Mouse (Mus musculus) lung, embryonic 14.5 days (tissue): ENCODE data around the gene Aco2. TPM values are rescaled to one million over a fixed set of nuclear protein-coding genes. Genes with fewer than 3 reads are reported as not detected.

Experiments
- ATAC-seq: fragments of 200-750 bp; cut with Nextera tagmentation; 2 replicates; pipeline ENCODE4 v1.8.0; 2017; ENCODE audit warnings: mild to moderate bottlenecking, moderate TSS enrichment, moderate library complexity; ENCODE audit not compliant: insufficient read depth
- DNase-seq: peaks from one replicate; pipeline ENCODE4 v3.0.0-alpha.2; 2015
- H3K27ac ChIP-seq: fragments of 300-500 bp; sonication (generic); 2 replicates; pipeline ENCODE4 v1.5.1; 2014; ENCODE audit warnings: low read depth, mild to moderate bottlenecking, moderate library complexity
- H3K27me3 ChIP-seq: fragments of 300-500 bp; sonication (generic); 2 replicates; pipeline ENCODE4 v1.6.1; 2014; ENCODE audit warnings: low read length, control low read depth; ENCODE audit not compliant: insufficient read depth
- H3K36me3 ChIP-seq: fragments of 300-500 bp; sonication (generic); 2 replicates; pipeline ENCODE4 v1.6.1; 2014; ENCODE audit warnings: control low read depth; ENCODE audit not compliant: insufficient read depth
- H3K4me1 ChIP-seq: fragments of 300-500 bp; sonication (generic); 2 replicates; pipeline ENCODE4 v1.6.1; 2014; ENCODE audit warnings: antibody characterized with exemption, control low read depth; ENCODE audit not compliant: insufficient read depth
- H3K4me2 ChIP-seq: fragments of 300-500 bp; sonication (generic); 2 replicates; pipeline ENCODE4 v1.6.1; 2014; ENCODE audit warnings: mild to moderate bottlenecking
- H3K4me3 ChIP-seq: fragments of 300-500 bp; sonication (generic); 2 replicates; pipeline ENCODE4 v1.5.1; 2014; ENCODE audit warnings: low read depth, low read length
- H3K9ac ChIP-seq: fragments of 300-500 bp; sonication (generic); 2 replicates; pipeline ENCODE4 v1.6.1; 2014
- H3K9me3 ChIP-seq: fragments of 300-500 bp; sonication (generic); 2 replicates; pipeline ENCODE4 v1.6.1; 2016; ENCODE audit warnings: low read depth, low read length, control low read depth
- CTCF ChIP-seq: IDR thresholded peaks from 2 replicates; pipeline ENCODE4 v1.5.1; 2016; ENCODE audit warnings: antibody characterized with exemption, low read depth
- WGBS: fragments of 180-500 bp; shearing (Covaris S2); extraction: QIAGEN DNeasy Blood & Tissue Kit; methylation state at CpG from one replicate; pipeline ENCODE4 v1.1.7; 2014; 5-methylcytosine and 5-hydroxymethylcytosine counted together
- polyA plus RNA-seq: library from polyadenylated mRNA; unstranded; fragments of >200 nt; fragmentation: Nextera tagmentation; extraction: Ambion mirVana; gene quantifications from 2 replicates; pipeline ENCODE4 v1.2.1, GENCODE M21; 2014

Gene Aco2
- polyA plus RNA-seq, 1 experiment from 2014 or later: 152 TPM

GRCm38 (mm10) chr15:81831136-81831825 lies 40.8 kb upstream of the Aco2 start:
- WGBS: 13% methylated on average over 24 of the region's 24 CpGs
- H3K9ac ChIP-seq: no peak overlapping the region; the same call in 1 of the 2 replicates

GRCm38 (mm10) chr15:81832219-81832618 lies 39.9 kb upstream of the Aco2 start:
- DNase-seq: no peak

More at GRCm38 (mm10) chr15:81831136-81831825, 40.8 kb upstream of the Aco2 start:
- Histone ChIP-seq H3K4me2 (peak overlapping the region; percentile 29; the same call in 1 of the 2 replicates), H3K27ac (no peak overlapping the region), H3K4me3 (no peak overlapping the region), H3K4me1 (no peaks in the 10 kb centered on the region), H3K27me3 (no peaks in the 10 kb centered on the region), H3K9me3 (no peaks in the 10 kb centered on the region), H3K36me3 (peaks cover 17% of the 10 kb centered on the region)
- peak; percentile 99 for TF ChIP-seq CTCF
- peak; percentile 97 for DNase-seq
- ATAC-seq: peak; percentile 91

GRCm38 (mm10) chr15:81833481-81833880 lies 38.6 kb upstream of the Aco2 start:
- Histone ChIP-seq H3K36me3 (peaks cover 3% of the 10 kb centered on the region; the same call in 1 of the 2 replicates), H3K9me3 (no peaks in the 10 kb centered on the region), H3K27ac (no peak overlapping the region), H3K27me3 (no peaks in the 10 kb centered on the region), H3K4me2 (no peak overlapping the region), H3K4me3 (no peak overlapping the region), H3K4me1 (no peaks in the 10 kb centered on the region), H3K9ac (no peak overlapping the region)
- ATAC-seq (no peak), DNase-seq (no peak)
- WGBS: 55% methylated on average over 4 of the region's 4 CpGs
- TF ChIP-seq CTCF: no peak

More at GRCm38 (mm10) chr15:81832219-81832618, 39.9 kb upstream of the Aco2 start:
- H3K27ac ChIP-seq: no peak overlapping the region
- H3K36me3 ChIP-seq: peaks cover 11% of the 10 kb centered on the region; the same call in 1 of the 2 replicates
- no peak overlapping the region for H3K4me2 ChIP-seq
- no peaks in the 10 kb centered on the region for H3K9me3 ChIP-seq
- TF ChIP-seq CTCF: no peak
- 64% methylated on average over 3 of the region's 3 CpGs for WGBS
- no peak overlapping the region for H3K9ac ChIP-seq
- no peaks in the 10 kb centered on the region for H3K27me3 ChIP-seq
- ATAC-seq: no peak
- H3K4me3 ChIP-seq: no peak overlapping the region
- no peaks in the 10 kb centered on the region for H3K4me1 ChIP-seq

GRCm38 (mm10) chr15:81834171-81834841 lies 37.8 kb upstream of the Aco2 start:
- no peak for DNase-seq

GRCm38 (mm10) chr15:81835007-81835880 lies 36.9 kb upstream of the Aco2 start:
- 62% methylated on average over 10 of the region's 10 CpGs for WGBS
- Histone ChIP-seq H3K9ac (no peak overlapping the region), H3K4me3 (no peak overlapping the region), H3K36me3 (no peaks in the 10 kb centered on the region), H3K27ac (no peak overlapping the region), H3K4me1 (no peaks in the 10 kb centered on the region), H3K9me3 (no peaks in the 10 kb centered on the region), H3K4me2 (peak overlapping the region; percentile 63; the same call in 1 of the 2 replicates), H3K27me3 (no peaks in the 10 kb centered on the region)
- TF ChIP-seq CTCF: no peak
- no peak for ATAC-seq
- no peak for DNase-seq

More at GRCm38 (mm10) chr15:81834171-81834841, 37.8 kb upstream of the Aco2 start:
- no peak for TF ChIP-seq CTCF
- Histone ChIP-seq H3K9me3 (no peaks in the 10 kb centered on the region), H3K4me1 (no peaks in the 10 kb centered on the region), H3K36me3 (no peaks in the 10 kb centered on the region), H3K27ac (no peak overlapping the region), H3K9ac (no peak overlapping the region), H3K27me3 (no peaks in the 10 kb centered on the region), H3K4me3 (no peak overlapping the region), H3K4me2 (no peak overlapping the region)
- WGBS: 51% methylated on average over 3 of the region's 3 CpGs
- ATAC-seq: no peak

- peak overlapping the region; percentile 63 for H3K4me2 ChIP-seq
- no peaks in the 10 kb centered on the region for H3K9me3 ChIP-seq
- WGBS: 1% methylated on average over 33 of the region's 33 CpGs
- H3K27me3 ChIP-seq: no peaks in the 10 kb centered on the region
- ATAC-seq (peak; percentile 84), DNase-seq (peak; percentile 84)
- peak overlapping the region; percentile 30 for H3K4me3 ChIP-seq
- peak overlapping the region; percentile 51 for H3K9ac ChIP-seq
- TF ChIP-seq CTCF: no peak
- no peak overlapping the region for H3K27ac ChIP-seq
- H3K36me3 ChIP-seq: no peaks in the 10 kb centered on the region
- no peaks in the 10 kb centered on the region for H3K4me1 ChIP-seq
These were observed 35.8 kb upstream of the Aco2 start for GRCm38 (mm10) chr15:81836124-81836821.
